Mouse (Mus musculus) heart, adult 18-20 months (tissue): ENCODE data around the gene Bckdk. TPM values are rescaled to one million over a fixed set of nuclear protein-coding genes. Genes with fewer than 3 reads are reported as not detected.
"Not testable (repeated sequence)": the region's sequence is repeated elsewhere in the genome, so short reads cannot be mapped to it uniquely, and the experiment has no call there.

Source experiments
- DNase-seq, 2 experiments: peaks; one replicate each; pipeline ENCODE4 v3.0.0; 2021 to 2022; ENCODE audit warnings: mixed read lengths in 1 of 2
- total RNA-seq, 2 experiments: library from RNA; stranded (reverse); gene quantifications; 2 replicates each; pipeline ENCODE4 v1.2.3; 2021

Gene Bckdk
- total RNA-seq, 2 experiments from 2014 or later = 119 to 128 TPM

DNA sequence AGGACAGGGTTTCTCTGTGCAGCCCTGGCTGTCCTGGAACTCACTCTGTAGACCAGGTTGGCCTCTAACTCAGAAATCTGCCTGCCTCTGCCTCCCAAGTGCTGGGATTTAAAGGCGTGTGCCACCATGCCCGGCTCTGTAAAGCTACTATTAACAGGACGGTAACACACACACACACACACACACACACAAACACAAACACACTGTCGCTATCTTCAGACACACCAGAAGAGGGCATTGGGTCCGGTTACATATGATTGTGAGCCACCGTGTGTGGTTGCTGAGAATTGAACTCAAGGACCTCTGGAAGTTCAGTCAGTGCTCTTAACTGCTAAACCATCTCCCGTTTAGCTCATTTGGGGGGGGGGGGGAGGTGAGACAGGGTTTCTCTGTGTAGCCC, 8.0 kb upstream of the Bckdk start:
- DNase-seq = not testable (repeated sequence)

DNA sequence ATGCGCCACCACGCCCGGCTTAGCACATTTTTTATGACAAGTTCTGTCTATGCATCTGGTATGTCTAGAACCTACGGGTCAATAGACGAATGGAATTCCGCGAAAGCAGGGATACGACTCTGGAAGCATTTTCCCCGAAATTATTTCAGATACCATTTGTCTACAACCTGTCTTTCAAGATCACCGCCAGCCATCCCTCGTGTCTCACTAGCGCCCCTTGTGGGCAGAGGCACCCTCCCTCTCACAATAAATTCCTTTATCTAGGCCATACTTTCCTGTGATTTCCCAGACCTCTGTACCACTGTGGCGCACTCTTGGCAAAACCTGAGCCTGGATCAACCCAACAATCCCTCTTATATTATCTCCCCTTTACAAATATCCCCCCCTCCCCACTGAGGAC, 7.5 kb upstream of the Bckdk start:
- peak; percentile 52 to 70 for DNase-seq

DNA sequence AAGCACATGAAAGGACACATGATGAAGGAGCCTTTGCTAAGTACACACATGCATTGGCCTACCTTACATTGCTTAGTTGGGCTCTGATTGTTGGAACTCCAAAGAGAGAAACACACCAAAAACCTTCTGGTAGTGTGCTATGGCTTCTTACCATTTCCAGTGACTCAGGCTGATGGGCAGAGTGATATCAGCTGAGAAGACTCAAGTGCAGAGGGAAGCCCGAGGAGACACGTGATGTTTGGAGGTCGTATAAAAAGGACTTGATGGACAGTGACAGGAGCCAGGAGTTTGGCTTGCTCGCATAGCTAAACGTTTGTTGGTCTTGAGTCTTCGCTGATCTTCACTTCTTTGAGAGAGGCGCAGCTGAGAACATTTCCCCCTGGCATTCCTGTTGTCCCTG, 6.3 kb upstream of the Bckdk start:
- DNase-seq = no peak

DNA sequence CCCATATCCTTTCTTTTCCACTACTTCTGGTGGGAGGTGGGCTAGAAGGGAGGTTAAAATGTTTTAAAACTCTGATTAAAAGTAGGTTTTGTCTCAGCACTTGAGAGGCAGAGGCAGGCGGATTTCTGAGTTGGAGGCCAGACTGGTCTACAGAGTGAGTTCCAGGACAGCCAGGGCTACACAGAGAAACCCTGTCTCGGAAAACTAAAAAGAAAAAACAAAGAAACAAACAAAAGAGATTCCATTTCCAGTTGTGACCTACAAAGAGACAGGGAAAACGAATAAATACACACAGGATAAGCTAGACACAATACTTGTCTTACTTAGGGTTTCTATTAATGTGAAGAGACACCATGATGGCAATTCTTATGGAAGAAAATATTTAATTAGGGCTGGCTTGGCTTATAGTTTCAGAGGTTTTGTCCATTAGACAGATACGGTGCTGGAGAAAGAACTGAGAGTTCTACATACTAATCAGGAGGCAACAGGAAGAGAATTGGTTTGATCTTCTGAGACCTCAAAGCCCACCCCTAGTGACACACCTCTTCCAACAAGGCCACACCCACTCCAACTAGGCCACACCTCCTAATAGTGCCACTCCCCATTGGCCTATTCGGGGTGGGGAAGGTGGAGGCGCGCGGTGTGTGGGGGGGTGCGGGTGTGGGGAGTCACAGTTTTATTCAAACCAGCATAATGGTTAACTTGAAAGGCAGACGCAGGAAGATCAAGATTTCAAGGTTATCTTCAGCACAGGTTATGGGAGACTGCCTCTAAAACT, 5.5 kb upstream of the Bckdk start:
- DNase-seq = no peak

DNA sequence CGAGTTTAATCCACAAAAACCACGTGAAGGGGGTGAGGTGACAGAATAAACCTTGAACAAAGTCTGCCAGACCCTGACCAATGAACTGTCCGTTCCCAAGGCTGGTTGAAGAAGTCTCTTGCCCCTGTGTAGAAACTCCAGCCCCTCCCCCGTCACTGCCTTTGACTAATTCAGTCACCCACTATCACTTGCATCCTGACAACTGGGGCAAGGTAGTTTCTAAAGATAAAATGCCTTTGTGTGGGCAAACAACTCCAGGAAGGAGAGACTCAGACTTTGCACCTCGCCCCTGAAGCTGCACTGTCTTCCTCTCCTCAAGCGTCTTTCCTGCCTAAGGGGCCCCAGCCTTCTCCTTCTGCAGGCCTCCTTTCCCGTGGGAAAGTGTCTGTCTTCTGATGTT, 3.9 kb upstream of the Bckdk start:
- DNase-seq = no peak

DNA sequence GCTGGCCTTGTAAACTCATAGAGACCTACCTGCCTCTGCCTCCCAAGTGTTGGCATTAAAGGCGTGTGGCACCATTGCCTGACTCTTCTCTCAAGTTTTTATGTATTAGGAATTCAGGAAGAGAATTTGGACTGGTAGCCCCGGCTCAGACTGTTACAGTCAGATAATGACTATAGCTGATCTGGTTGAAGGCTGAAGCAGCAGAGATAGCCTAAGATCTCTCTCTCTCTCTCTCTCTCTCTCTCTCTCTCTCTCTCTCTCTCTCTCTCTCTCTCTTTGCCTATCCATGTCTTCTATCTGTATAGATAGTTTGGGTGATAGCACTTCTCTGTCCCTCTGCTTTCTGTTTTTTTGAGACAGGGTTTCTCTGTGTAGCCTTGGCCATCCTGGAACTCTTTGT, 2.1 kb upstream of the Bckdk start:
- DNase-seq = no peak

DNA sequence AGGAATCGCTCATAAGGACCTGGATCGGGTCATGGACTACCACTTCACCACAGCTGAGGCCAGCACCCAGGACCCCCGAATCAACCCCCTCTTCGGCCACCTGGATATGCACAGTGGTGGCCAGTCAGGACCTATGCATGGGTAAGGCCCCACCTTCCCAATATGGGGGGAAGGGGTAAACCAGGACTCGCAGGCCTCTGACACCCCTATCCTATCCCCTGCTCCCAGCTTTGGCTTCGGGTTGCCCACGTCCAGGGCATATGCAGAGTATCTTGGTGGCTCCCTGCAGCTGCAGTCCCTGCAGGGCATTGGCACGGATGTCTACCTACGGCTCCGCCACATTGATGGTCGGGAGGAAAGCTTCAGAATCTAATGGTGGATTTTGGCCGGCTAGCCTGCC, 4.1 kb downstream of the Bckdk start:
- DNase-seq = no peak

DNA sequence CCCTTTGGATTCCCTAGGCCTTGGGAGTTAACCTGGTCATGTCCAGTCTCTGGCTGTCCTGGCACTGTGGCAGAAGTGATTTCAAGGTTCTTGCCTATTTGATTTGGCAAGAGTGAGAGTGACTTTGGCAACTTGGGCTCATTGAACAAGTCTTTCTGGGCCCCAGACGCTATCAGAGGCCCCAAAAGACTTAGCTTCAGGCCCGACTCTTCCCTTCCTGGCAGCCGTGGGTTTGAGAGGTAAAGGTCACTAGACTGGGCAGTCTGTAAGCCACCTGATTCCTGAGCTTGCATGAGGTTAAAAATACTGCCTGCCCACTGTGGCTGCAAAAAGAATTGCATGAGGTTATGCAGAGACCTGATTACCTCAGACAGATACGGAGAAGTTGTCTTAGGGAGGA, 4.8 kb downstream of the Bckdk start:
- DNase-seq = no peak

DNA sequence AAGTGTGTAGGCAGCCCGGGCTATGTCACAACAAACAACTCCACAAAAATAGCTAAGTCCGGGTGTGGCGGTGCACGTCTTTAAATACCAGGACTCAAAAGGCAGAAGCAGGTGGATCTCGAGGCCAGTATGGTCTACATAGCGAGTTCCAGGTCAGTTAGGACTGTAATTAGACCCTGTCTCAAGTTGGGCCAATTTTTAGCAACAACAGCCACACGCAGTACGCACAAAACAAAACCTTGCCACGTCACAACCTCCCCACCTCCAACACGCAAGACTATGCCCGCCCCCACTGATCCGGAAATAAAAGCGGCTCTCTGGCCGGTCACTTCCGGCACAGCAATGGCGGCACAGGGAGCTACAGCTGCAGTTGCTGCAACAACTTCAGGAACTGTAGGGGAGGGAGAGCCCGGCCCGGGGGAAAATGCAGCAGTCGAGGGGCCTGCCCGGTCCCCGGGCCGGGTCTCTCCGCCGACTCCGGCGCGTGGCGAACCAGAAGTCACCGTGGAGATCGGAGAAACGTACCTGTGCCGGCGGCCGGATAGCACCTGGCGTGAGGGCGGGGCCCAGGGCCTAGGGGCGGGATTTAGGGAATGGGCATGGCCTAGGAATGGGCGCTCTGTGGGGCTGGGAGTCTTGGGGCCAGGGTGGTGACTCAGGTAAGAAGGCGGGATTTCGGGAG, 8.4 kb downstream of the Bckdk start, which contains the start of gene Kat8:
Kat8 (plus strand) TSS at position 327 of the 682 bp plus-strand sequence.
- DNase-seq = peak; percentile 91 to 94

DNA sequence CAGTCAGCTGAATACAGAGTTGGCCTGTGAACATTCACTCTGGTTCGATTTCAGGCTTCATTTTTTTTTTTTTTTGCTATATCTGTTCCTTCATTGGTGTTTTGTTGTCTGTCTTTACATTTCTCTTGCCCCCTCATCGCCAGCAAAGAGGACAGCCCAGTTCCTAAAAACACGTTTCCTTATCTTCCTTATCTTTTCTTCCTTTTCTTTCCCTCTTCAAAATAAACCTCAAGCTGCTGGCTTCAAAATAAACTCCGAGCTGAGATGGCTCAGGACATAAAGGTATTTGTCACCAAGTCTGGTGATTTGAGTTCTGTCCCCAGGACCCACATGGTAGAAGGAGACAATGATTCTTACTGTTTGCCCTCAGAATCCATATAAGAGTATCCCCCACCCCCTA, 9.1 kb downstream of the Bckdk start:
- DNase-seq = no peak

DNA sequence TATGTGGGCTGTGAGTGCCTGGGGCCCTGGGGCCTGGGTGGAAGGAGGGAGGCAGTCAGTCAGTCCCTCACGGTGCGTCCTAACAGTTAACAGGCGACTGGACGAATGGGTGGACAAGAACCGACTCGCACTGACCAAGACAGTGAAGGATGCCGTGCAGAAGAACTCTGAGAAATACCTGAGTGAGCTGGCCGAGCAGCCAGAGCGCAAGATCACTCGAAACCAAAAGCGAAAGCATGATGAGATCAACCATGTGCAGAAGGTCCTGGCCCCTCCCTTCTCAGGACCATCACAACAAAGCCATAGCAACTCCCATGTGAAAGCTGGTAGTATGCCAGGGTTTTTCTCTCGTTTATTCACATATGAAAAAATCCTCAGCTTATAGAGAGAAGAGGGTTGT, 11.4 kb downstream of the Bckdk start:
- DNase-seq = no peak

DNA sequence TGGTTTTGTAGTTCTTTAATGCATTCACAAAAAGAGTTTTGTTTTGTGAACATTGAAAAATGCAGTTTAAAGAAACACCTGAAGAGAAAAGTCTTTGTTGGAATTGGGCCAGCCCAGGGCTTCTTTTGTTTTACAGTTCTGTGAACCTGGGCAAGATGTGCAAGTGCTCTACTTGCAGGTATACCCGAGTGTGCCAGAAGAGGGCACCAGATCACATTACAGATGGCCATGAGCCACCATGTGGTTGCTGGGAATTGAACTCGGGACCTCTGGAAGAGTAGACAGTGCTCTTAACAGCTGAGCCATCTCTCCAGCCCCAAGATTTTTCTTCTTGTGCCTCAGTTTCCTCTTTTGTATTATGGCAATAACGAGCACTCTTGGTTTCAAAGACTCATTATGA, 14.3 kb downstream of the Bckdk start:
- DNase-seq = peak in 1 of 2 experiments; percentile 46

DNA sequence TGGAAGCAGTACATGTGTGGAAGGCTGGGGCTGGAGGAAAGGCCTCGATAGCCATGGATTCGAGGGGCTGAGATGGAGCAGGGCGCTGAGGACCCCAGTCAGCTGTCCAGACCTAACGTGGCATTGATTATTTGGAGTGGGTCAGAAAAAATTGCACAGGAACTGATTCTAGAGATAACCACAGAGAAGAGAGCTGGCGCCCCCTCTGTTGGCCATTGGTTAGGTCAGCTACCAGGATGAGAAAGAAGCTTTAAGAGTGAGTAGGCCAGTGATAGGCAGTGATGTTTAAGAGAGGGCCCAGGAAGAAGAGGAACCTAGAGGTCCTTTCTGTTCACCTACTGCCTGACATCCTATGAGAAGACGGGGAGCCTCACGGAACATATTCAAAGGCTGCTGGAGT, 15.4 kb downstream of the Bckdk start:
- DNase-seq = no peak

DNA sequence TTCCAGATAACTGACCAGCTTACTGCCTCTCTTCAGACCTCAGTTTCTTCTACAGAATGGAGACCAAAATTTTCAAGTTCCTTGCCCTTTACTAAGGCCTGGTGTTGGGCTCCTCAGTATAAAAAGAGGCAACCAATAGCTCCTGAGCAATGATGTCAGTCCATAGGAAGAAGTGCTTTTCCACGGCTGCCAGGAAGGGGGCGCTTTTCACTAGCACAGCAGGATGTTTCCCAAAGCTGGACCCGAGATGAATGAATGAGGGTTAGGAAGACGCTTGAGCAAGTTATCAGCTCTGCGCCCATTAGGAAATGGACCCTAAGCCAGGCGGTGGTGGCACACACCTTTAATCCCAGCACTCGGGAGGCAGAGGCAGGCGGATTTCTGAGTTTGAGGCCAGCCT, 17.6 kb downstream of the Bckdk start:
- peak in 1 of 2 experiments; percentile 24 for DNase-seq

DNA sequence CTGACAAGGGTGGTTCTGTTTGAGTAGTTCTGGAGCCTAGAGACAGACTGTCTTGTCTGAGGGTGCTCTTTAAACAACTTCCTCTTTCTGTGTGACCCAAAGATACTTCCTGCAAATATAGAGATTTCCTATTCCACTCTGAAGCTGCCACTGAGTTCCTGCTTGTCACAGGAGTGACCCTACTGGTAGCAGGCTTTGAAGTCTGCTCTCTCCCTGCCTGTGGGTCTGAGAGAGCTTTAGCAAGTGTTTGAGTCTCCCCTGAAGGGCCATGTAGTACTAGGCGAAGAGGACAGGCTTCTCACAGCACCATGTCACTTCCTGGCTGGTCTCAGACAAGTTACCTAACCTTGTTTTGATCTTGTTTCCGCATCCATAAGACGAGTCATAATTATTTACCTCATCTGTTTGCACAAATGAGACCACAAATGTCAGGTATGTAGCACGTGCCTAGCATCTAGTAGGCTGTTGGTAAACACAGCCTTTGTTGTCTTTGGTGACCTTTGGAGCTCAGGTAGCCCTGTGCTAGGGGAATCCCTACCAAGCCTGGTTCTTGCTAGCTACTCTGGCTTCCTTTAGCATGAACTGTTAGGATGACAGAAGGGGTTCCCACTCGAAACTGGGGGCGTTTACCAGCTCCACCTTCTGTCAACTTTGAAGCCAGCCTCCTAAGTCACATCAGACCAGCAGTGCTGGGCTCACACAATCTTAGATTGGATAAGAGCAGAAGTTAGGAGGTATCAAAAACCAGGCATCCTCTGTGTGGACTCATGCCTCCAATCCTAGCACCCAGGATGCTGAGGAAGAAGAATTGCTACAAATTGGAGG, 18.8 kb downstream of the Bckdk start:
- no peak for DNase-seq

DNA sequence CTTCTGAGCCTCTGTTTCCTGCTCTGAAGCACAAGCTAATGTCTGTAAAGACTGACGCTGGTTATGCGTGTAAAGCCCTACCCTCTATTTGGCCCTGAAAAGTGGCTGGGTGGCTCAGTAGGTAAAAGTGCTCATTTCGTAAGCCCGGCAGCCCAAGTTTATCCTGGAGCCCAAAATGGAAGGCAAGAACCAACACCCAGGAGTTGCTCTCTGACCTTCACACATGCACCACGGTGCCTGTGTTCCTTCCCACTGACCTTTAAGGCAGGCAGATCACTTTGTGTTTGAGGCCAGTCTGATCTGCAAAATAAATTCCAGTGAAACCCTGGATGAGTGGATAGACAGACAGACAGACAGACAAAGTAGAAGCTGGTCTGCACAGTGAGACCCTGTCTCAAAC, 19.8 kb downstream of the Bckdk start:
- DNase-seq = no peak

DNA sequence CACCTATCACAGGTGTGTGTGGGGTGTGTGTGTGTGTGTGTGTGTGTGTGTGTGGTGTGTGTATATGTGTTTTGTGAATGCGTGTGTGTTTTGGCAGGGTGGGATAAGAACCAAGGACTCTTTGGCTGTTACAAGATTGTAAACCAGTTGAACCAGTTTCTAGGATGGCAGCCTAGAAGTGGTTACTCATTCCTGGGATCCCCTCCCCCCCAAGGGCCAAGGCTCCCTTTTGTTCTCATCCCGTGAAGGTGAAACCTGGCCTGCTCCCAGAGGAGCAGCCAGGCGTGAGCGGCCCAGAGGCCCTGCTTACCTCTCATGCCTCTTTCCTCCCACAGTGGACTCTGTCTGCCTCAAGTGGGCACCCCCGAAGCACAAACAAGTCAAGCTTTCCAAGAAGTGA, 21.4 kb downstream of the Bckdk start:
- no peak for DNase-seq

DNA sequence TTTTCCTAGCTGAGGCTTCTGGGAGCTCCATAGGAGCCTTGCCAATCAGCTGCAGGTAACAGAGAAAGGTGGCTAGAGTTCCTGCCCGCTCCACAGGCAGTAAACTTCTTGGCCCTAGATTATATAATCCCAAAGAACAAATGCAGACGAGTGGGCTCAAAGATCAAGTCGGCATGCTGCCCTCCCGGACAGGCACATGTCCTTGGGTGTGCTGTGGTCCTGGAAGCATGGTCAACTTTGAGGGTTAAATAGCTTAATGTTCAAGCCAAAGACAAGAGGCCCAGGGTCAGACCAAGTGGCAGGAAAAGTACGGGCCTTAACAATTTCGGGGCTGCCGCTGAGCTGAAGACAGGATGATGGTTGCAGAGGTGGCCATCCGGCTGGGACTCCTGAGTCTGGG, 22.2 kb downstream of the Bckdk start:
- DNase-seq = no peak

DNA sequence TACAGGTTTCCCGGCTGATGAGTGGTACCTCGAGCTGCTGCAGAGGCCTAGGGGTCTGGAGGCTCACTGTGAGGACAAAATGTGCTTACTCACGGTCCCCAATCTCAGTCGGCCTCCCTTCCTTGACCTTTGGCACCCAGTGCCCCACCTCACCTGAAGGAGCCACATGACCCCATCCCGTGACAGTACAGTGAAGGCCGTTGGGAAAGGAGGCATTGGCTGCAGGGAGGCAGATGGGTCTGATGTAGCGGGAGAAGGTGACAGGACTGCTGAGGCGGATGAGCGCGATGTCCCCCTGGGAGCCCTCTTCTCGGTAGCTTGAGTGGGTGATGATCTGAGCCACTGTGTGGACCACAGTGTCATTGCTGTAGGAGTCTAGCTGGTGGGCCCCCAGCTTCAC, 23.0 kb downstream of the Bckdk start:
- no peak for DNase-seq

DNA sequence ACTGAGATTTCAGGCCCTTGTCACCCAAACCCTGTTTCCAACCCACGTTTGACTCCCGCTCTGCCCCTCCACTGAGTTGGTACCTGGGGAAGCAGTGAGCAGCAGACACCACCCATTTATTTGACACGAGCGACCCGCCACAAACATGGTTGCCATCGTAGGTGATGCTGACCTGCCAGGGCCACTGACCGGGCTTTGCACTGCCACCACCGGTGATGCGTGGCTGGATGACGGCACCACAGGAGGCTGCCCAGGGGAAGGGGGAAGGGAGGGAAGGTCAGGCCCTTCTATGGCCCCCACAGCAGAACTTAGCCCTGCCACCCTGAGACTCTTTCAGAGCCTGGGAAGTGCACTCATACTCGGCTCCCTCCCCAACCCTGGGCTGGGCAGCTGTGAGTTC, 23.8 kb downstream of the Bckdk start:
- no peak for DNase-seq

DNA sequence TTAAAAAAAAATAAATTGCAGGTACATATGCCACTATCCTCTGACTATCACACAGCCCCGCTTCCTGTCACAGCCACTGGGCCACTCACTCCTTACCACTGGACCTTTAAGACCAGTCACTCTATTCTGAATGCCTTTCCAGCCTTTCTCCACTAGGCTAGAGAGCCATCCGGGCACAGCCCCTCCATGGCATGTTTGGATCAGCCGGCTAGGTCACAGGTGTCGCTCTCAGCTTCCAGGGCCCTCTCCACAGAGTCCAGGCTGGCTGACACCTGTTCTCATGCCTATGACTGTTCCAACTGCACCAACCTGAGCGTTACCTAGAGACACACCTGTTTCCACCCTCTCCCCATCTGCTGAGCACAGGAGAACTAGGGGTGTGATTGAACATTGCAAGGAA, 24.7 kb downstream of the Bckdk start:
- DNase-seq = no peak

DNA sequence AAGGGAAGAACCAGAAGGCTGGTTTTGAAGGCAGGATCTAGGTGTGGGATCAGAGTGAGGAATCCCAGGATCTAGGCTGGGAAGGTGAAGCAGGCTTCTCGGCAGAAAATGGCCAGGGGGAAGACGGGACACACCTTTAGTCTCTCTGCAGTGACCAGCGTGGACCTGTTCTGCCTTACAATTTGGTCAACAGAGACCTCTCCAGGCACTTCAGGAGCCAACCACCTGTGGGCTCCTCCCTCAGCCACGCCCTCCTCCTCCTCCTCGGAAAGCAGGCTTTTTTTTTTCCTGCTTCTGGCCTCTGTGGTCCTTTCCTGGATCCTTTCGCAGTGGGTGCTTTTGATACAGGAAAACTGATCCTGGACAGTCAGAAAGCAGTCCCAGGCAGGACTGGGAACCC, 26.0 kb downstream of the Bckdk start, which contains the start of gene Prss8:
Prss8 (minus strand) TSS at position 182 of the 400 bp plus-strand sequence.
- no peak for DNase-seq

DNA sequence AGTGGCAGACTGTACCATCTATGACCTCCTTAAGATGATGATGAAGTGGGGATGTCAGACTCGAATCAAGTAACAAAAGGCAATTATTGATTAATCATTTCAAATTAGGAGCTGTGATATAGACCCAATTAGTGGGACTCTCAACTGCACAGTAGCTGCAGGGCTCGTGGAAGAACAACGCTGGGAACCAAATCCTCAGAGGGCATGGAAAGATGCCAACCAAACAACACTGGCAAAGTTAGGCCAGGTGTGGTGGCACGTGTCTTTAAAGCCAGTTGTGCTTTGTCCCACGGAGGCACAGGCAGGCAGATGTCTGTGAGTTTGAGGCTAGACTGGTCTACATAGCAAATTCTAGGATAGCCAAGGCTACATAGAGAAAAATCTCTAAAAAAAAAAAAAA, 26.8 kb downstream of the Bckdk start:
- no peak for DNase-seq
